Mouse (Mus musculus): ENCODE results near the gene Wrap53. TPM values are rescaled to one million over a fixed set of nuclear protein-coding genes. Genes with fewer than 3 reads are reported as not detected.

Wrap53 gene
- total RNA-seq, 2 experiments from 2014 or later = 11.7 to 12.5 TPM

GRCm38 (mm10) chr11:69603516-69603915 is 23.5 kb upstream of the Wrap53 start:
- DNase-seq (ENCODE audit: extremely low spot score in 1 of 2, low spot score in 1 of 2) = no peak

- no peak for DNase-seq (ENCODE audit: extremely low spot score in 1 of 2, low spot score in 1 of 2)
Observed at GRCm38 (mm10) chr11:69601768-69602167, 21.7 kb upstream of the Wrap53 start.

GRCm38 (mm10) chr11:69600098-69600497 is 20.0 kb upstream of the Wrap53 start:
- peak; percentile 37 to 68 for DNase-seq (ENCODE audit: extremely low spot score in 1 of 2, low spot score in 1 of 2)

- no peak for DNase-seq (ENCODE audit: extremely low spot score in 1 of 2, low spot score in 1 of 2)
Observed at GRCm38 (mm10) chr11:69599436-69599835, 19.4 kb upstream of the Wrap53 start.

- DNase-seq (ENCODE audit: extremely low spot score in 1 of 2, low spot score in 1 of 2) = no peak
Observed at GRCm38 (mm10) chr11:69594853-69595252, 14.8 kb upstream of the Wrap53 start.

GRCm38 (mm10) chr11:69592799-69593198 is 12.7 kb upstream of the Wrap53 start:
- DNase-seq (ENCODE audit: extremely low spot score in 1 of 2, low spot score in 1 of 2) = no peak

- peak; percentile 44 to 65 for DNase-seq (ENCODE audit: extremely low spot score in 1 of 2, low spot score in 1 of 2)
Observed at GRCm38 (mm10) chr11:69591899-69592637, 12.0 kb upstream of the Wrap53 start.

GRCm38 (mm10) chr11:69591424-69591823 is 11.4 kb upstream of the Wrap53 start:
- no peak for DNase-seq (ENCODE audit: extremely low spot score in 1 of 2, low spot score in 1 of 2)

GRCm38 (mm10) chr11:69590622-69591021 is 10.6 kb upstream of the Wrap53 start:
- no peak for DNase-seq (ENCODE audit: extremely low spot score in 1 of 2, low spot score in 1 of 2)

- no peak for DNase-seq (ENCODE audit: extremely low spot score in 1 of 2, low spot score in 1 of 2)
Observed at GRCm38 (mm10) chr11:69589207-69589834, 9.3 kb upstream of the Wrap53 start.

- DNase-seq (ENCODE audit: extremely low spot score in 1 of 2, low spot score in 1 of 2) = no peak
Observed at GRCm38 (mm10) chr11:69585718-69586325, 5.8 kb upstream of the Wrap53 start.

- no peak for DNase-seq (ENCODE audit: extremely low spot score in 1 of 2, low spot score in 1 of 2)
Observed at GRCm38 (mm10) chr11:69584937-69585336, 4.9 kb upstream of the Wrap53 start.

- DNase-seq (ENCODE audit: extremely low spot score in 1 of 2, low spot score in 1 of 2) = no peak
Observed at GRCm38 (mm10) chr11:69584008-69584407, 4.0 kb upstream of the Wrap53 start.

GRCm38 (mm10) chr11:69582230-69582805 is 2.3 kb upstream of the Wrap53 start:
- DNase-seq (ENCODE audit: extremely low spot score in 1 of 2, low spot score in 1 of 2) = no peak

- DNase-seq (ENCODE audit: extremely low spot score in 1 of 2, low spot score in 1 of 2) = no peak
Observed at GRCm38 (mm10) chr11:69581814-69582213, 1.8 kb upstream of the Wrap53 start.

GRCm38 (mm10) chr11:69581147-69581688 is 1.2 kb upstream of the Wrap53 start:
- DNase-seq (ENCODE audit: extremely low spot score in 1 of 2, low spot score in 1 of 2) = peak; percentile 75 to 80

GRCm38 (mm10) chr11:69580572-69581146 is 604 bp upstream of the Wrap53 start:
- no peak for DNase-seq (ENCODE audit: extremely low spot score in 1 of 2, low spot score in 1 of 2)

- DNase-seq (ENCODE audit: extremely low spot score in 1 of 2, low spot score in 1 of 2) = peak; percentile 99 to 100
Observed at GRCm38 (mm10) chr11:69579128-69580017, 682 bp downstream of the Wrap53 start.

GRCm38 (mm10) chr11:69578301-69578700 is 1.8 kb downstream of the Wrap53 start:
- no peak for DNase-seq (ENCODE audit: extremely low spot score in 1 of 2, low spot score in 1 of 2)

GRCm38 (mm10) chr11:69576307-69576706 is 3.7 kb downstream of the Wrap53 start:
- DNase-seq (ENCODE audit: extremely low spot score in 1 of 2, low spot score in 1 of 2) = no peak
